Mouse (Mus musculus) forebrain, embryonic 13.5 days (tissue): ENCODE results near the gene Zc2hc1c. TPM values are rescaled to one million over a fixed set of nuclear protein-coding genes. Genes with fewer than 3 reads are reported as not detected.

Experiments
- ATAC-seq: fragments of 200-750 bp; cut with Nextera tagmentation; 2 replicates; pipeline ENCODE4 v1.8.0; 2017
- H3K27ac ChIP-seq: fragments of 300-500 bp; sonication (generic); 2 replicates; pipeline ENCODE4 v1.5.1; 2015; ENCODE audit warnings: inconsistent platforms, mild to moderate bottlenecking, moderate library complexity
- H3K27me3 ChIP-seq: fragments of 300-500 bp; sonication (generic); 2 replicates; pipeline ENCODE4 v1.6.1; 2015; ENCODE audit warnings: mild to moderate bottlenecking, inconsistent platforms
- H3K36me3 ChIP-seq: fragments of 300-500 bp; sonication (generic); 2 replicates; pipeline ENCODE4 v1.6.1; 2015; ENCODE audit warnings: mild to moderate bottlenecking, inconsistent platforms; ENCODE audit not compliant: poor library complexity, severe bottlenecking
- H3K4me1 ChIP-seq: fragments of 300-500 bp; sonication (generic); 2 replicates; pipeline ENCODE4 v1.6.1; 2015; ENCODE audit warnings: inconsistent platforms
- H3K4me2 ChIP-seq: fragments of 300-500 bp; sonication (generic); 2 replicates; pipeline ENCODE4 v1.6.1; 2015; ENCODE audit warnings: inconsistent platforms, mild to moderate bottlenecking, moderate library complexity
- H3K4me3 ChIP-seq: fragments of 300-500 bp; sonication (generic); 2 replicates; pipeline ENCODE4 v1.5.1; 2015; ENCODE audit warnings: mild to moderate bottlenecking, inconsistent platforms
- H3K9ac ChIP-seq: fragments of 300-500 bp; sonication (generic); 2 replicates; pipeline ENCODE4 v1.6.1; 2015; ENCODE audit warnings: mild to moderate bottlenecking, inconsistent platforms
- H3K9me3 ChIP-seq: fragments of 300-500 bp; sonication (generic); replicated peaks from 2 replicates; pipeline ENCODE4 v1.6.1; 2016; ENCODE audit warnings: inconsistent platforms
- WGBS: fragments of 180-500 bp; shearing (Covaris S2); methylation state at CpG from one replicate; pipeline ENCODE4 v1.1.7; 2015; 5-methylcytosine and 5-hydroxymethylcytosine counted together
- polyA plus RNA-seq: library from polyadenylated mRNA; unstranded; fragments of >200 nt; fragmentation: Nextera tagmentation; extraction: Ambion mirVana; gene quantifications from 2 replicates; pipeline ENCODE4 v1.2.1, GENCODE M21; 2015

Gene Zc2hc1c
- polyA plus RNA-seq, 1 experiment from 2014 or later = 1.0 TPM

- no peak overlapping the region for H3K27ac ChIP-seq
- H3K9ac ChIP-seq = no peak overlapping the region
- no peaks in the 10 kb centered on the region for H3K27me3 ChIP-seq
- no peaks in the 10 kb centered on the region for H3K4me1 ChIP-seq
- peaks cover 57% of the 10 kb centered on the region for H3K36me3 ChIP-seq
- 0 out of 2 replicates have a peak, but pooled peaks cover 6% of the 10 kb centered on the region for H3K9me3 ChIP-seq
- H3K4me2 ChIP-seq = no peak overlapping the region
- no peak for ATAC-seq
- H3K4me3 ChIP-seq = no peak overlapping the region
- WGBS = 91% methylated on average over 1 of the region's 1 CpGs
Observed at GRCm38 (mm10) chr12:85298835-85299180, 10.4 kb downstream of the Zc2hc1c start.

- no peak overlapping the region for H3K27ac ChIP-seq
- 82% methylated on average over 2 of the region's 2 CpGs for WGBS
Observed at GRCm38 (mm10) chr12:85303256-85303655, 14.9 kb downstream of the Zc2hc1c start.

GRCm38 (mm10) chr12:85304725-85305124 is 16.3 kb downstream of the Zc2hc1c start:
- 76% methylated on average over 4 of the region's 4 CpGs for WGBS
- peaks cover 97% of the 10 kb centered on the region for H3K36me3 ChIP-seq
- H3K4me3 ChIP-seq = no peak overlapping the region
- H3K9me3 ChIP-seq = no peaks in the 10 kb centered on the region
- H3K27ac ChIP-seq = no peak overlapping the region
- no peak overlapping the region for H3K9ac ChIP-seq
- H3K4me2 ChIP-seq = no peak overlapping the region
- no peak for ATAC-seq
- H3K4me1 ChIP-seq = 0 out of 2 replicates have a peak, but pooled peaks cover 3% of the 10 kb centered on the region
- no peaks in the 10 kb centered on the region for H3K27me3 ChIP-seq

More at GRCm38 (mm10) chr12:85303256-85303655, 14.9 kb downstream of the Zc2hc1c start:
- Histone ChIP-seq H3K9ac (no peak overlapping the region), H3K27me3 (no peaks in the 10 kb centered on the region), H3K4me3 (no peak overlapping the region), H3K4me1 (0 out of 2 replicates have a peak, but pooled peaks cover 3% of the 10 kb centered on the region), H3K9me3 (no peaks in the 10 kb centered on the region), H3K4me2 (no peak overlapping the region), H3K36me3 (peaks cover 97% of the 10 kb centered on the region)
- ATAC-seq = no peak

- ATAC-seq = peak; percentile 59; the same call in 1 of the 2 replicates
- Histone ChIP-seq H3K4me1 (0 out of 2 replicates have a peak, but pooled peaks cover 3% of the 10 kb centered on the region), H3K9me3 (no peaks in the 10 kb centered on the region), H3K4me3 (no peak overlapping the region), H3K4me2 (no peak overlapping the region), H3K36me3 (peaks cover 96% of the 10 kb centered on the region), H3K27me3 (no peaks in the 10 kb centered on the region), H3K9ac (no peak overlapping the region), H3K27ac (no peak overlapping the region)
- 51% methylated on average over 16 of the region's 16 CpGs for WGBS
Observed at GRCm38 (mm10) chr12:85305247-85305892, 17.0 kb downstream of the Zc2hc1c start.

GRCm38 (mm10) chr12:85308651-85309050 is 20.3 kb downstream of the Zc2hc1c start:
- Histone ChIP-seq H3K27me3 (no peaks in the 10 kb centered on the region), H3K9me3 (no peaks in the 10 kb centered on the region), H3K36me3 (peaks cover 98% of the 10 kb centered on the region), H3K4me2 (no peak overlapping the region), H3K27ac (no peak overlapping the region), H3K4me1 (0 out of 2 replicates have a peak, but pooled peaks cover 3% of the 10 kb centered on the region), H3K4me3 (no peak overlapping the region), H3K9ac (no peak overlapping the region)
- no peak for ATAC-seq
- WGBS = 67% methylated on average over 3 of the region's 3 CpGs

GRCm38 (mm10) chr12:85330153-85330552 is 41.8 kb downstream of the Zc2hc1c start:
- peaks cover 83% of the 10 kb centered on the region for H3K36me3 ChIP-seq
- H3K27me3 ChIP-seq = no peaks in the 10 kb centered on the region
- H3K4me2 ChIP-seq = no peak overlapping the region
- no peak overlapping the region for H3K4me3 ChIP-seq
- H3K9ac ChIP-seq = no peak overlapping the region
- H3K4me1 ChIP-seq = no peaks in the 10 kb centered on the region
- no peak overlapping the region for H3K27ac ChIP-seq
- WGBS = 94% methylated on average over 7 of the region's 7 CpGs
- ATAC-seq = no peak
- H3K9me3 ChIP-seq = no peaks in the 10 kb centered on the region

- Histone ChIP-seq H3K36me3 (peaks cover 41% of the 10 kb centered on the region), H3K27ac (no peak overlapping the region), H3K9ac (peak overlapping the region; percentile 95; the same call in 1 of the 2 replicates), H3K9me3 (no peaks in the 10 kb centered on the region), H3K4me2 (peak overlapping the region; percentile 78), H3K4me1 (peaks cover 26% of the 10 kb centered on the region), H3K4me3 (peak overlapping the region; percentile 94), H3K27me3 (no peaks in the 10 kb centered on the region)
- no peak for ATAC-seq
- 85% methylated on average over 6 of the region's 6 CpGs for WGBS
Observed at GRCm38 (mm10) chr12:85337567-85338311, 49.3 kb downstream of the Zc2hc1c start.

- ATAC-seq = peak; percentile 79
- WGBS = 0% methylated on average over 31 of the region's 42 CpGs
Observed at GRCm38 (mm10) chr12:85338815-85339214, 50.4 kb downstream of the Zc2hc1c start.

GRCm38 (mm10) chr12:85339243-85339729 is 50.9 kb downstream of the Zc2hc1c start, which contains the start of gene Nek9:
Nek9 (minus strand) TSS chr12:85339362.
- Histone ChIP-seq H3K36me3 (peaks cover 37% of the 10 kb centered on the region), H3K4me2 (peak within 1 kb of the TSS; percentile 78), H3K27ac (peak within 1 kb of the TSS; percentile 78), H3K4me1 (peaks cover 26% of the 10 kb centered on the region), H3K27me3 (no peaks in the 10 kb centered on the region), H3K4me3 (peak within 1 kb of the TSS; percentile 94), H3K9ac (peak within 1 kb of the TSS; percentile 95), H3K9me3 (no peaks in the 10 kb centered on the region)
- WGBS = under 1% methylated on average over 36 of the region's 36 CpGs
- ATAC-seq = peak; percentile 88

More at GRCm38 (mm10) chr12:85338815-85339214, 50.4 kb downstream of the Zc2hc1c start:
- Histone ChIP-seq H3K27me3 (no peaks in the 10 kb centered on the region), H3K27ac (peak overlapping the region; percentile 78), H3K9ac (peak overlapping the region; percentile 95), H3K4me3 (peak overlapping the region; percentile 94), H3K4me1 (peaks cover 26% of the 10 kb centered on the region), H3K9me3 (no peaks in the 10 kb centered on the region), H3K4me2 (peak overlapping the region; percentile 78), H3K36me3 (peaks cover 37% of the 10 kb centered on the region)

- H3K27me3 ChIP-seq = no peaks in the 10 kb centered on the region
- ATAC-seq = no peak
- WGBS = 49% methylated on average over 4 of the region's 4 CpGs
- no peak overlapping the region for H3K9ac ChIP-seq
- H3K27ac ChIP-seq = no peak overlapping the region
- H3K4me3 ChIP-seq = peak overlapping the region; percentile 94; the same call in 1 of the 2 replicates
- H3K36me3 ChIP-seq = peaks cover 35% of the 10 kb centered on the region
- H3K4me1 ChIP-seq = peaks cover 26% of the 10 kb centered on the region
- H3K4me2 ChIP-seq = peak overlapping the region; percentile 78
- H3K9me3 ChIP-seq = no peaks in the 10 kb centered on the region
Observed at GRCm38 (mm10) chr12:85339947-85340346, 51.6 kb downstream of the Zc2hc1c start.

GRCm38 (mm10) chr12:85341131-85341530 is 52.7 kb downstream of the Zc2hc1c start:
- 0 out of 2 replicates have a peak, but pooled peaks have one; percentile 13 for ATAC-seq
- no peak overlapping the region for H3K4me2 ChIP-seq
- no peak overlapping the region for H3K4me3 ChIP-seq
- 71% methylated on average over 1 of the region's 1 CpGs for WGBS
- peaks cover 25% of the 10 kb centered on the region for H3K36me3 ChIP-seq
- no peak overlapping the region for H3K27ac ChIP-seq
- H3K9ac ChIP-seq = no peak overlapping the region
- no peaks in the 10 kb centered on the region for H3K27me3 ChIP-seq
- H3K9me3 ChIP-seq = no peaks in the 10 kb centered on the region
- H3K4me1 ChIP-seq = peaks cover 26% of the 10 kb centered on the region

- Histone ChIP-seq H3K9ac (no peak overlapping the region), H3K4me1 (peaks cover 26% of the 10 kb centered on the region), H3K27ac (no peak overlapping the region), H3K36me3 (peaks cover 21% of the 10 kb centered on the region; the same call in 1 of the 2 replicates), H3K4me2 (no peak overlapping the region), H3K27me3 (no peaks in the 10 kb centered on the region), H3K4me3 (no peak overlapping the region), H3K9me3 (no peaks in the 10 kb centered on the region)
- no peak for ATAC-seq
- 77% methylated on average over 4 of the region's 4 CpGs for WGBS
Observed at GRCm38 (mm10) chr12:85342310-85342709, 53.9 kb downstream of the Zc2hc1c start.
